Mouse (Mus musculus) spleen, adult 10 weeks (tissue): Measurements from ENCODE around the gene Pkp3. TPM values are rescaled to one million over a fixed set of nuclear protein-coding genes. Genes with fewer than 3 reads are reported as not detected.

Experiments
- polyA plus RNA-seq: library from polyadenylated mRNA; stranded (reverse); fragments of 350-450 nt; fragmentation: Illumina TruSeq; extraction: RNeasy Lipid Tissue Mini Kit (QIAGEN cat#74804); gene quantifications from one replicate; pipeline ENCODE4 v1.2.3, GENCODE M21; 2015; ENCODE audit warnings: low replicate concordance; ENCODE audit not compliant: insufficient read depth

The Pkp3 gene
- 14.6 TPM for polyA plus RNA-seq

DNA sequence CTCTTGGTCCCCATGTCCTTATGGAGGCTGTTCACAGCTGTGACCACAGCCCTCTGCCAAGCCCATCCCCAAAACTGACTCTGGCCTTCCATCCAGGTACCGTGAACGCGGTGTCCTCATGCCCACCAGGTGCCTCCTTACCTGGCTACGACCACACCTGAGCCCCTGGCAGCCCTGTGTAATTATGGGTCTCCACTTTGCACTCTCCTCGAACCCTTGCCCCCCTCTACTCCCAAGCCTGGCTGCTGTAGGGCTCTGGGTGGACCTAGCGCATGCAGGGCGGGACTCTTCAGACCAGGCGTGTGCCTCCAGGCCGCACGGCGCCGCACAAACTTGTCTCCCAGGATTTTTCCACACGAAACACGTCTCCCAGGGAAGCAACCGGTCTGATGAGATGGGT, at the start of gene Pkp3:
Pkp3 (plus strand) TSS at position 378 of the 400 bp plus-strand sequence.

GRCm38 (mm10) chr7:141028831-141029230, 49.2 kb upstream of the Pkp3 start, which contains the start of gene Gm17387:
TSS of gene Gm17387 (plus strand) at chr7:141029131.

GRCm38 (mm10) chr7:141060426-141061242, 17.4 kb upstream of the Pkp3 start, which contains the start of gene B4galnt4:
TSS of gene B4galnt4 (plus strand) at chr7:141061104.

GRCm38 (mm10) chr7:141099911-141100691, 22.1 kb downstream of the Pkp3 start, which contains the start of gene Sigirr:
TSS of gene Sigirr (minus strand) at chr7:141100572.

GRCm38 (mm10) chr7:141117636-141118035, 39.6 kb downstream of the Pkp3 start, which contains the start of gene Ano9:
TSS of gene Ano9 (minus strand) at chr7:141117806.

DNA sequence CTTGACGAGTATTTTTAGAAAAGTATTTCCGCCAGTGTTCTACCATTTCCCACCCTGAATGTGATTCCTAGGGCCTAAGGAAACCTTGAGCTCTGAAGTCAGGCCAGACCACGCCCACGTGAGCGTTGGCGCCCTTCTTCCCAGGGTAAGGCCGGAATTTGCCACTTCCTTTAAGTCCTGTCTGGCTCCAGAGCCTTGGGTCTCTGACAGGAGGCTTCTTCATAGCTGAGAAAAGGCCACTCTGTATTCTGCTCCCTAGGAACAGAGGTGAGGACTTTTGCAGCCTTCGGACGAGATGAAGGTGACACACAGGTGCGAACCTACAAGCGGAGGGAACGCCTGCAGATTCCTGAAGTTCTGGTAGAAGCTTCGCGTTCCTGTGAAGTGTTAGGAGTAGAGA, 44.2 kb downstream of the Pkp3 start, which contains the start of gene Ptdss2:
Ptdss2 (plus strand) TSS at position 138 of the 400 bp plus-strand sequence.

Other genes with a start within 250 kb of the Pkp3 start
- not detected for gene Urah, start 243.2 kb upstream of the Pkp3 start, polyA plus RNA-seq
- gene Scgb1c1, start 232.7 kb upstream of the Pkp3 start, polyA plus RNA-seq: not detected
- not detected for gene Odf3, start 230.4 kb upstream of the Pkp3 start, polyA plus RNA-seq
- not detected for gene Gm45785, start 221.9 kb upstream of the Pkp3 start, polyA plus RNA-seq
- gene Ric8a, start 221.3 kb upstream of the Pkp3 start, polyA plus RNA-seq: 50.8 TPM
- 16.2 TPM for gene Bet1l, start 220.6 kb upstream of the Pkp3 start, polyA plus RNA-seq
- gene Psmd13, start 196.2 kb upstream of the Pkp3 start, polyA plus RNA-seq: 119 TPM
- 10.2 TPM for gene Sirt3, start 195.9 kb upstream of the Pkp3 start, polyA plus RNA-seq
- not detected for gene Cox8b, start 177.8 kb upstream of the Pkp3 start, polyA plus RNA-seq
- gene Nlrp6, start 157.3 kb upstream of the Pkp3 start, polyA plus RNA-seq: 0.07 TPM
- 11.0 TPM for gene Pgghg, start 136.8 kb upstream of the Pkp3 start, polyA plus RNA-seq
- gene Ifitm5, start 127.9 kb upstream of the Pkp3 start, polyA plus RNA-seq: 0.47 TPM
- not detected for gene Gm45717, start 122.3 kb upstream of the Pkp3 start, polyA plus RNA-seq
- gene Ifitm2, start 122.2 kb upstream of the Pkp3 start, polyA plus RNA-seq: 142 TPM
- gene Ifitm1, start 111.0 kb upstream of the Pkp3 start, polyA plus RNA-seq: 72.5 TPM
- 262 TPM for gene Ifitm3, start 67.4 kb upstream of the Pkp3 start, polyA plus RNA-seq
- 60.0 TPM for gene Ifitm6, start 60.3 kb upstream of the Pkp3 start, polyA plus RNA-seq
- not detected for gene Gm17387, start 49.1 kb upstream of the Pkp3 start, polyA plus RNA-seq
- 0.21 TPM for gene B4galnt4, start 17.1 kb upstream of the Pkp3 start, polyA plus RNA-seq
- 22.3 TPM for gene Sigirr, start 22.4 kb downstream of the Pkp3 start, polyA plus RNA-seq
- not detected for gene Ano9, start 39.6 kb downstream of the Pkp3 start, polyA plus RNA-seq
- 20.3 TPM for gene Ptdss2, start 44.2 kb downstream of the Pkp3 start, polyA plus RNA-seq
- 38.6 TPM for gene Rnh1, start 94.6 kb downstream of the Pkp3 start, polyA plus RNA-seq
- gene Hras, start 115.8 kb downstream of the Pkp3 start, polyA plus RNA-seq: 16.9 TPM
- gene Lrrc56, start 115.9 kb downstream of the Pkp3 start, polyA plus RNA-seq: 1.5 TPM
- 2.9 TPM for gene Lmntd2, start 135.9 kb downstream of the Pkp3 start, polyA plus RNA-seq
- 3.6 TPM for gene Rassf7, start 137.6 kb downstream of the Pkp3 start, polyA plus RNA-seq
- gene Phrf1, start 150.6 kb downstream of the Pkp3 start, polyA plus RNA-seq: 70.7 TPM
- 74.7 TPM for gene Irf7, start 188.3 kb downstream of the Pkp3 start, polyA plus RNA-seq
- 0.19 TPM for gene Cdhr5, start 198.6 kb downstream of the Pkp3 start, polyA plus RNA-seq
- not detected for gene Sct, start 200.9 kb downstream of the Pkp3 start, polyA plus RNA-seq
- not detected for gene Drd4, start 213.8 kb downstream of the Pkp3 start, polyA plus RNA-seq
- 23.2 TPM for gene Deaf1, start 249.5 kb downstream of the Pkp3 start, polyA plus RNA-seq
- gene Tmem80, start 249.5 kb downstream of the Pkp3 start, polyA plus RNA-seq: 56.8 TPM